Mouse (Mus musculus): ENCODE data around the gene Rpp14.

Rpp14 gene

DNA sequence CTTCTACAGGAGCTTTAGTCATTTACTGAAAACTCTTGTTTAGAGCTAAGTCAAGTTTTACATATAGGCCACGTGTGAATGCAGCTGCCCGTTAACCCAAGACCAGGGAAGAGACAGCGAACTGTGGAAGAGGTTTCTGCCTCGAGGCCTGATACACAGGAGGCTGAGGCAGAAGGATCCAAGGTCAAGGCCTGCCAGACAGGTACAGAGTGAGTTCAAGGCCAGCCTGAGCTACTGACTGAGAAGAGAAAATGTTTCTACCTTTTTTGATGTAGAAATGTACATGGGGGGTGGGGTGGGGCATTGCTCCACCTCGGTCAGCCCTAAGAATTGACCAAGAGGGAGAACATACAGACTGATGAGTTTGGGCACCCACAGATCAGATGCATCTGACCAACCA lies 24.1 kb upstream of the Rpp14 start:
- in situ Hi-C loops (cut with MseI, MboI) = no loop called here

DNA sequence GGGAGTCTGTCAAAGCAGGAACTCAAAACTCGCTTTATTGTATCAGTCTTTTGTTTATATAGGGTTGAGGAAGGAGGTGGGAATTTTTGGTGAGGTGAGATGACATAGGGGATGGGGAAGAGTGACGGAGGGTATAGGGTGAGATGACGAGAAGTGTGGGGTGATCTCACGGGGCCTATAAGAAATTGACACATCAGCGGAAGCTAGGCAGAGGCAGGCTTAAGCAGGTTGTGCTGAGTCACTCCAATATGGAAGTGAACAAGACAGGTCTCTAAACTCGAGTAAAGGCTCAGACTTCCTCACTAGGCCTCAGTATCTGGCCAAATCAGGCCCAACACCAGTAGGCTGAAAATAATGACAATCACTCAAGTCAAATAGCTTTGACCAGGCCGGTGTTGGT lies 20.2 kb upstream of the Rpp14 start:
- in situ Hi-C loops (cut with MseI, MboI) = no loop called here

DNA sequence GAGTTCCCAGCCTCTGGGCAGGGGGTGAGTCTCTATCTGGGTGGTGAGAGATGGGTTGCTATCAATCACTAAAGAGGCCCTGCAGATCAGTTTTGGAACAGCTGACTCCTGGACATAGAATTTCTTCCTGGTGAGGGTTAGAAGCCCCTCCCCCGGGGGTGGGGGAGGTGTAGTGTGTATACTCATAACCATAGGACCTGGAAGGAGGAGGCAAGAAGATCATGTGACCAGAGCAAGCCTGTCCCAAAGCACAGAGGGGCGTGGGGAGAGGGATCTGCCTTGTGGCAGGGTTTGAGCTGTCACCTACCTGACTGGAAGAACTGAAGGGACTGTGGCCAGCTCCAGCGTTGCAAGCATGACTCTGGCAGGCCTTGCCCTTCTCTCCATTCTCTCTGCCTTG lies 18.1 kb upstream of the Rpp14 start:
- in situ Hi-C loops (cut with MseI, MboI) = no loop called here

DNA sequence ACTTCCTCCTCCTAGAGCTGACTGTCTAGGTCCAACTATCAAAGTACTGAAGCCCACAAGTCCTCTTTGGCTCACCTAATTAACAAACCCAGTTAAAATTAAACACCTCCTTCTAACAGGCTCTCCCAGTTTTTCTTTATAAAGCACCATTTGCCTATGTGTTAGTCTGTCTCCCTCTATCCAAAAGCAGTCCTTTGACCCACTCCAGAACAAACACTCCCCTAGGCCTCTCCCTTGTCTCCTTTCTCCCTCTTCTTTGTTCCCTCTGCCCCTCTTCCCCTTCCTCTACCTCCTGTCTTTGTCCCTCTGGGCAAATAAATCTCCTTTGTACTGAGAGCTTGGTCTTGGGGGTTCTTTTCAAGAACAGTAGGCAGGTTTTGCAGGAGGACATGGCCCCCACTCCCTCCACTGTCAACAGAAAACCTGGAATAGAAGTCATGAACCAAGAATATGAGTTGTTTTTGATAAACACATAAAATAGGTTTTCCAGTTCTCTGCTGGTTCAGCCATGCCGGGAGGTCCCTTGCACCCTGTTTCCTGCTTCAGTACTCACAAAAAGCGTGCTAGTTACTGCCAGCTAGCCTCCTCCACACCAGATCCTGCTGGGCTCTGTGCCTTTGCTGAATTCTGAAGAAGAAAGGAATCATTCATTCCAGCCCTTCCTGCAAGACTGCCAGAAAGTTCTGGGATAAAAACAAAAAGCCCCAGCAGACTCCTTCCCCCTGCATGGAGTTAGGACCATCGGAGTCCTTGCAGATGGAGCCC lies 17.4 kb upstream of the Rpp14 start:
- in situ Hi-C loops (cut with MseI, MboI) = no loop called here

DNA sequence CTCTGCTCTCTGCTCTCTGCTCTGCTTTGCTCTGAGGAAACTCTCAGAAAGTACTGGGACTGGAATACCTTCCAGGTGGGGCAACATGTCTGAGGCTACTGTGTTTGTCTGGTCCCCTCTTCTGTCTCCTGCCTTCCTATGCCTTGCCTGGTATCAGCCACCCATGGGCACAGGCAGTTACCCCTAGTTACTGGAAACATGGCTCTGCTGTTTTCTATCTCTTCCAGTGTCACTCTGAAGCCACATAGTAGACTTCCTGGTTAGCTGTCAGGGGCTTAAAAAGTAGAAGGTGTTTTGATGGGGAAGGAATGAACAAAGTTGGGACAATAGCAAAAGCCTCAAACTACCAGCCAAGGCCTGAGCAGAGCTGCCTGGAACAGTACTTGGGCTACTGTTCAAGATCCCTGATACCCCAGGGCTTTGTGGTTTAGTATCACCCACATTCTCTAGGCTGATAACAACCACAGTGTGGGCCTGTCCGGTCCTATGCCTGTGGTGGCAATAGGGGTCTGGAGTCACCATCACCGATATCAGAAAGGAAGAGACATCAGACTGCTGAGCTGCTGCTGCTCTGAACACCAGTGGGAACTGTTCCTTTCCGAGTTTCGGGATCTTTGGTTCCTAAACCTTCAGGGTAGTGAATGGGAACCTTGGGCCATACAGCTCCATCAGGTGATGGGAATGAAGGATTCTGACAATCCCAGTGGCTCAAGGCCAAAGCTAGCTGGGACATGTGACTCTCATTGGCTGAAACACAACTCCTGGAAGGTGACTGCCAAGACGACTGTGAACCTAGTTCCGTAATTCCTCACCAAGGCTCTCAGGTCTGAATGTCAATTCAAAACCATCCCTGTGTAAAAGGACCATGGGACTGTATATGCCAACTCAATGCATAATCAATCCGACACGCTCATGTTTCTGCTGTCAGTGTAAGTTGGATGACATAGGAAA lies 16.1 kb upstream of the Rpp14 start:
- in situ Hi-C loops (cut with MseI, MboI) = no loop called here

DNA sequence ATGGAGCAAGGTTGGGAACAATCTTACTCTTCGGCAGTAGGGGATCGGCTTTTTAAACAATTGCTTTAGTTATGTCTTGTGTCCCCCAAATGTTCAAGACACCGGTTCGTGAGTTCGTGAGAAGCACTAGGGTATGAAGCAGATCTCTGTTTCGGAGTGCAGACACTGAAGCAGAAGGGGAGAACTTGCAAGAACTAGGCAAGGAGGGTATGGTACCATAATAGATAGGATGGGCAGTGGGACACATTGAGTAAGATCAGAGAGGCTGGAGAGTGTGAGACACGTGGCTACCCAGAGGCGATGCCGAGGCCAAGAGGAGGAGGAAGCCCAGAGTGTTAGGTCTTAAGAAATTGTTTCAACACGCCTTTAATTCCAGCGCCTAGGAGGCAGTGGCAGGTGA lies 551 bp downstream of the Rpp14 start:
- in situ Hi-C loops (cut with MseI, MboI) = no loop called here

DNA sequence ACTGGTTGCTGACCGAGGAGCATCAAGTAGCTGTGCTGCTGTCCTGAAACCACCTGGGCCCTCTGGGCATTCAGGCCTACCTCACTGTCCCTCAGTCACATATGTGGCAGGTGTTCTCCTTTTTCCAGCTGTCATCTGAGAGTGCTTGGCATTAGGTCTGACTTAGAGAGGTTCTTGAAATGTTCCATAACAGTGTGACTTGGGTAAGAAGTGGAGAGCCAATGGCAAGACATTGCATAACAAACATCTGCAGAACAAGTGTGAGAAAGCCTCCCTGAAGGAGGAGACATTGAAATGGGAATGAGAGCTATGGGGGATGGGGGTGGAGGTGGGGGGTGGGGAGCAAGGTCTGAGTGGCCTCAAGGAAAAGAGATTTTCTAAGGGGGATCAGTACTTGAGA lies 2.8 kb downstream of the Rpp14 start:
- in situ Hi-C loops (cut with MseI, MboI) = no loop called here

DNA sequence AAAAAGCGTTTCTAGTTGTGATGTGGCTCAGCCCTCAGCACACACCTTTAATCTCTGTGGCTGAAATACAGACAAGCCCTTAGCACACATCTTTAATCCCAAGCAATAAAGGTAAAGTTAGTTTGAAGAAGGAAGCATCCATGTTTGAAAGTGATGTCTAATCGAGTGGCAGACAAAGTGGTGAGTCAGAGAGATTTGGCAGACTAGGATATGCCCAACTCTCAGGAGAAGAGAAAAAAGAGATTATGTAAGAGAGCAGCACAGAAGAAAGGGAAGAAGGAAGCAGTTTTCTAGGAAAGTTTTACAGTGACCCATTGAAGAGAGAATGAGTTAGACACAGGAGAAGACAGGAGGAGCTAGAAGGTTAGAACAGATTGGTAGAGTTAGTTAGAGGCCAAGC lies 8.8 kb downstream of the Rpp14 start:
- in situ Hi-C loops (cut with MseI, MboI) = no loop called here

DNA sequence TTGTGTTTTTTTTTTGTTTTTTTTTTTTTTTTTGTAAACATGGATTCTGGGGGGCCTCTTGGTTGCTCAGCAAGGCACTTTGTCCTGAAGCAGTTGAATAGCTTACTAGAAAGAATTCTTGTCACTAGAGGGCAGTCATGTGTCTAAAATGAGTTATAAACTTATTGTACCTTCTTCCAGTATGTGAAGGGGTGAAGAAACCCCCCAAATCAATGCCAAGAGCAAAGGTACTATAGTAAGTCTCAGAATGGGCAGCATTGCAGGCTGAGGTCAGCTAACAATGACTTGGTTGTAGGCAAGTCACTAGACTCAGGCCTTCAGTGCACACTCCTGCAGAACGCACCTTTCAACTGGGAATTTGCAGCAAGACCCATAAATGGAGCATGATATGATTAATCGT lies 12.4 kb downstream of the Rpp14 start:
- in situ Hi-C loops (cut with MseI, MboI) = loop anchor here (5.0 to 10.0 kb wide), 2 partner anchors 55 to 62 kb away; no protein-coding TSS in a partner anchor

DNA sequence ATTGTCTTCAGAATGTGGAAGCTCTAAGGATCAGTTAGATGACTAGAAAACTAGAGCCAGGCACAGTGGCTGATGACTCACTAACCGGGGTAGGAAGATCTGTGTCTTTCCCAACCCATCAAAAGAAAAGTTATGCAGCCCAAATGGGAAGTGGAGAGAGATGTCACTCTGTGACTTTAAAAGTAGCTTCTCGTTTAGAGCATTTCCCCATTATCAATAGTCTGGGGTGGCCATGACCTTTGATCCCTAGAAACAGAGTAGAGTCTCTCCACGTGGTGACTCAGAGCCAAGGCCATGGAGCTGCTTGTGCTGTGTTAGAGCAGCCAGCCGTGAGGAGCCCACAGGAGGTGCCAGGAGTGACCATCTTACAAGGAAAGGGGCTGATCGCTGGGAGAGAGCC lies 13.3 kb downstream of the Rpp14 start:
- in situ Hi-C loops (cut with MseI, MboI) = loop anchor here (5.0 to 10.0 kb wide), 2 partner anchors 54 to 61 kb away; no protein-coding TSS in a partner anchor

DNA sequence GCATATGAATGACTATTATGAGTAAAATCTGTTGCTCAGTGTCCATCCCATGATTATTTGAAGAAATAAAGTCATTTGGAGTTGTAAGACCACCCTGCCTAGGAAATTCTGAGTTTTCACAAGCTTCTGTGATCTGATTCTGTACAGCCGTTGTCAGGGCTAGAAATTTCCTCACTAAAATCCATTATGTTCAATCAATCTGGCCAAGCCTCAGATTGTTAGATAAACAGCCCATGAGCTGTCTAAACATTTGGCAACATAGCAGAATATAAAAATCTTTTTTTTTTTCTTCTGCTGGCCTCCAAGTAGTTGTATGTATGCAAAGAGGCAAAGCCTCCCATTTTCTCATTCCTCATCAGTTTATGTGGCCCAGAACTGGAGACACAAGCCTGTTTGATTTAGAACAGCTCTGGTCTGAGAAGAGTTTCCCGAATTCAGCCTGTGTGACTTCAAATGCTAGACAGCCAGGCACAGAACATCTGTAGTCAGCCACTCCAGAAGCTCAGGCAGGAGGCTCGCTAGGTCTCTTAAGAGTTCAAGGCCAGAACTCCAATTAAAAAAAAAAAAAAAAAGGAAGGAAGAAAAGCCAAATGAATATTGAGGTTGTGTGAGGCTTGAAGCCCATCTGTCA lies 14.9 kb downstream of the Rpp14 start:
- in situ Hi-C loops (cut with MseI, MboI) = loop anchor here (5.0 to 10.0 kb wide), 2 partner anchors 52 to 60 kb away; no protein-coding TSS in a partner anchor

DNA sequence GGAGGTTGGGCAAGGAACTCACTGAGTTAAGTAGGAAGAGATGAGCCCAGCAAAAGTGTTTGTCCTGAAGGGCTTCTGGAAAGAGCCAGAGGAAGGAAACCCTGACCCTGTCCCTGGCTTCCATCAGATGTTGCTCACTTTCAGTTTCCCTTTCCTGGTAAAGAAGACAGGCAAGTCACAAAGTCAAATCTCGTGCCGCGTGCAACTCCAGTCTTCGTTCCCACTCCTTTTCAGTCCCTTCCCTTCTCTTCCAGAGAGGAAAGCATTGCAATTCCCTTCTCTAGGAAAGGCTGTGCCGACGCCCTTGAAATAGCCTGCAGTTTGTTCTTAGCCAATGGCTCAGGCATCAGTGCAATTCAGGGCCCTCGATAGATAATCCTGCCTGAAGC lies 15.4 kb downstream of the Rpp14 start:
- in situ Hi-C loops (cut with MseI, MboI) = loop anchor here in 1 of 2 experiments (10.0 kb wide), 1 partner anchor 59 kb away; no protein-coding TSS in a partner anchor

DNA sequence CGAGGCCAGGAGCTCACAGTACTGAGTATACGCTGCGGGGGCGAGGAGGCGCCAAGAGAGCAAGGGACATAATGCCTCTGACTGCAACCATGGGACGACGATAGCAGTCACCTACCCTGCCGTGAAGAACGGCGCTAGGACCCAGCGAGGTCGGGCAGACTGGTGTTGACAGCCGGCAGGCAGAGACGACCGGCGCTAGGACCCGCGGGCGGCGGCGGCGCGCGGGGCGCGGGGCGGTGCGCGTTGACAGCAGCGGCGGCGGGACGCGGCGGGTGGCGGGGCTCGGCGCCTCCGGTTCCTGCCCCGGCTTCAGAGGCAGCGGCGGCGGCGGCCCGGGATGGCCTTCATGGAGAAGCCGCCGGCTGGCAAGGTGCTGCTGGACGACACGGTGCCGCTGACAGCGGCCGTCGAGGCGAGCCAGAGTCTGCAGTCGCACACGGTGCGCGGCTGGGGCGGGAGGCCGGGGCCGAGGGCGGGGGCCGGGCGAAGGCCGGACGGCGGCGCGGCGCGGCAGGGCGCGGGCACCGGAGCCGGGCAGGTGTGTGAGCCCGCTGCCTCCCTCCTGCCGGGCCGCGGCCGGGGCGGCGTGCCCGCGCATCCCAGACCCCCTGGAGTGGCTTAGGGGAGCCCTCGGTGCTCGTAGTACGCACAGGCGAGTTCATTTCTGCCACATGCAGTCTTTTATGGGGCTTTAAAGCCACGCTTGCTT lies 18.0 kb downstream of the Rpp14 start, which contains the start of gene Pxk:
Gene Pxk (plus strand): TSS at position 234 of the 709 bp plus-strand sequence.
- in situ Hi-C loops (cut with MseI, MboI) = loop anchor here in 1 of 2 experiments (10.0 kb wide), 1 partner anchor 57 kb away; no protein-coding TSS in a partner anchor

DNA sequence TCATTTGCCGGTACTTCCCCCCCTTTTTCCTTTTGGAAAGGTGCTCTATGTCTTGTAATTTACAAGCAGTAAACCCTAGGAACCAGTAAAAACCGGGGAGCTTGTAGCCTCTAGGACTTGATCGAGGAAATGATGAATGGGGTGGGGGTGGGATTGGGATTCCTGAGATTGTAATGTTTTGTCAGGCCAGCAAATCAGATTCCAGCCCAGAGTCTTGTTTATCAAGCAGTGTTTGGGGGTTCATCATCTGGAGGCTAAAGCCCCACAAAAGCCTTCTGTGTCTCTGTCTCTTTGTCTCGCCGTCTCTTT lies 18.5 kb downstream of the Rpp14 start:
- in situ Hi-C loops (cut with MseI, MboI) = loop anchor here in 1 of 2 experiments (10.0 kb wide), 1 partner anchor 56 kb away; no protein-coding TSS in a partner anchor

DNA sequence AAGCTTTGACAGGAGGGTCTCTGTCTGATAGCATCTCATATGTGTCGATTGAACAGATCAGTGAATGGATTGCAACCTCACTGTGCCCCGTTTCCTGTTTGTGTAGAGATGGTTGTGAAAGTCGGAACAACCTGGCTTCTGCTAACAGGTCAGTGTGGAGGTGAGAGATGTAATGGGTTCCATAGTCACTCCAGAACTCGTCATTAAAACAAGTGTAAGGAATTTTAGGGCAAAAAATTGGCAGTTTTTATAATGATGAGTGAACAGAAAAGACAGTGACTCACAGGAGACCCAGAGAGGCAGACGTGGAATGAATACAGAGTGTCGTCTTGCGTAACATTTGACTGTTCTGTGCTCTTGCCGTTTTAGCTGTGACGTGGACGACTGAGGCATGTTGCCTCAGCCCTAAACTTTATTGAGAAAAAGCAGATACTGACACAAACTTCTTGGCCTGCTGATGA lies 19.4 kb downstream of the Rpp14 start:
- in situ Hi-C loops (cut with MseI, MboI) = loop anchor here in 1 of 2 experiments (10.0 kb wide), 1 partner anchor 55 kb away; no protein-coding TSS in a partner anchor

DNA sequence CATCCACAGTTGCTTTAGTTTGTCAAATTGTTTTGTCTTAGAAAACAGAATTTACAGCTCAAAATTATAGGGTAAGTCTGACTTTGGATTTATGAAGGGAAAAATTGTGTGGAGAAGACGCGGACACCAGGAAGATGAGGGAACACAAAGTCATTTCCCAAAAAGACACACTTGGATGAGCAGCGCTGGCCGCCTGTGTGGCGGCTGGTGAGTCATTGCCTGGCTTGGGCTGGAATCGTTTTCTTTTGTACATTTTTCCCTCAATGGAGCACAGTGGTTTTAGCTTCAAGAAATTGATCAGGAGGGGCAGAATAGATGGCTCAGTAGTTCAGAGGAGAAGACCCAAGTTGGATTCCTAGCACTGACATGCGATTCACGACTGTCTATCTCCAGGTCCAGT lies 21.7 kb downstream of the Rpp14 start:
- in situ Hi-C loops (cut with MseI, MboI) = no loop called here

DNA sequence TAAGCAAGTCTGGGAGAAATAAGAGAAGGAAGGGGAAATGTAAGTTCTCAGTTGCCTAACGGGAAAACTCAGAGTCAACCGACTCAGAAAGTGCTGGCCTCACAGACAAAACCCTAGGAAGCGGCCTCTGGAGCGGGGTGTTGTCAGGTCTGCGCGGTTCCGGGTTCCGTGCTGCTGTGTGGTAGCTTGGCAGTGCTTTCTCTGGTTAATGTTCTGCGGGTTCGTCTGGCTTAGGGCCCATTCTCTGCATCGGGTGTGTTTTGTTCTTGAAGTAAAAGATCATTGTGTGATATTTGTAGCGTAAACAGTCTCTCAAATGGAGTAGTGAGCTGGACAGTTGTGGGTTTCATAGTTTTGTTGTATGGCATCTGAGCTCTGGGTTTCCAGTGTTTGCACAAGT lies 22.5 kb downstream of the Rpp14 start:
- in situ Hi-C loops (cut with MseI, MboI) = no loop called here

DNA sequence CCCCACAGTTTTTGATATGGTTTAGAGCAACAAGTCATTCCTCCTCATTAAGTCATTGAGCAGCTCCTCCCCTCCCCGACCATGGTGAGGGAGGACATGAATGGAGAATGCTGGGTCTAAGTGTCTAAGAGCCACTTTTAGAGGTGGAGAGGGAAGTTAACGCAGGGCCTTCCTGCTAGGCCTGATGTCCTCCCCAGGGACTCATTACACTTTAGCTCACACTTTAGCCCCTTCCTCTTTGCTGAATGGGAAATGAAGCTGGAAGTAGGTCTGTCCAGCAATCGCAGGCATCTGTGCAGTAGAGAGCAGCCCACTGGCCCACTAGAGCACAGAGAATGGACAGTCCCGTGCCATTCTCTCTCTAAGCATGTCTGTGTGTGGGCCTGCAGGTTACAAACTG lies 27.9 kb downstream of the Rpp14 start:
- in situ Hi-C loops (cut with MseI, MboI) = no loop called here

DNA sequence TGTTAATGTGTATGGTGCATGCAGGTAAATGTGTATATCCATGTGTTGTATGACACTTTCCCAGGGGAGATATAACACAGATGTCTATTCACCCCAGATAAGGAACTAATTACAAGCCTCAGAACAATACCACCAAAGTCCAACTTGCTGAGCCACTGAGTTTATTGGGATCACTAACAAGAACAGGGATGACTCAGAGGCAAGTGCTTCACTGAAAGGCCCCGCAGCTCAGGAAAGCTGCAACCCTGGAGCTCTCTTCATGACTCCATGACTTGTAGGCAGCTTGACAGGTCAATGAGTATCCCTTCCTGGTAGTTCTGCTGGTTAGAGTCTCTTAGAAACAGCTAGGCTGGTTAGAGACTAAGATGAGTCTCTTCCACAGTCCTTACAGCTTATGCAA lies 28.8 kb downstream of the Rpp14 start:
- in situ Hi-C loops (cut with MseI, MboI) = no loop called here

DNA sequence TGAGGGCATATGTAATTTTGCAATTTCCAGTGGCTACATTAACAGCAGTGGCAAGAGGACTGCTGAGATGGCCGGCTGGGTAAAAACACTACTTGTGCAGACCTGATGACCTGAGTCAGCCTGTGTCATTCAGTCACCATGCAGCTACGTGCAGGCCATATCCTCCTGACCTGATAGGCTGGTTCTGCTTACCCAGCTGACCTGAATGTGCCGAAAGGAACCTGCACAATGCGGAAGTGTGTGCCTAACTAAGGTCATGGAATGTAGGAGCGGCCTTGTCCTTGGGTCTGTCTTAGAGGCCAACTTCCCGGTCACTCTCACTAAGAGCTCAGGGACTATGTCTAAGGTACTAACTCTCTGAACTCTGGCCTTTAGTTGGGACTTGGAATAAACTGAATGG lies 31.4 kb downstream of the Rpp14 start:
- in situ Hi-C loops (cut with MseI, MboI) = no loop called here

DNA sequence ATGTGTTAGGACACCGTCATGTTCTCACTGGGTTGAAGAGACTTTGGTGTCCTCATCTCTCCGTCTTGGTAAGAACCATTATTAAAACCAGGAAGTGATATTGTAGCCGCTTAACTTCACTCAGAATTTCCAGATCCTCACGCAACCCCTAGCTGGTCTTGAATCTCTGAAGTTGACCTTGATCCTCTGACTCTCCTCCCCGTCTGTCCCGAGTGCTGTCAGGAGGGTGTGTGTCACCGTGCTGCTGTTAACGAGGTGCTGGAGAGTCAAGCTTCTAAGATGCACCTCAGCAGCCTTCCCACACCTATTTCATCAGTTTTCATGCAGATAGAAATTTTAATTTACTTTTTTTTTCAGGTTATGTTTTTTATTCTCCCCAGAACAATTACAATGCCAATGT lies 31.9 kb downstream of the Rpp14 start:
- in situ Hi-C loops (cut with MseI, MboI) = no loop called here
